Mouse (Mus musculus) layer of hippocampus, adult 18-20 months (tissue): ENCODE measurements around the gene Tmc4. TPM values are rescaled to one million over a fixed set of nuclear protein-coding genes. Genes with fewer than 3 reads are reported as not detected.
"Not testable (repeated sequence)": the region's sequence is repeated elsewhere in the genome, so short reads cannot be mapped to it uniquely, and the experiment has no call there.

Experiments used
- DNase-seq, 2 experiments: peaks; one replicate each; pipeline ENCODE4 v3.0.0; 2022; ENCODE audit warnings: low spot score in 2 of 2
- long read RNA-seq: library from polyadenylated mRNA; stranded (forward); transcript quantifications from one replicate; pipeline ENCODE4 v2.0.0, GENCODE M21; 2021
- total RNA-seq, 2 experiments: library from RNA; stranded (reverse); gene quantifications; 2 replicates each; pipeline ENCODE4 v1.2.3; 2021

Tmc4 gene
- total RNA-seq, result 1 to 10 TPM; 5.6 to 6.2 TPM
- long read RNA-seq, partial matches to known transcripts, result 0 of 1 reads
- long read RNA-seq, other reads (novel, unspliced or antisense), result 1 of 1 reads

GRCm38 (mm10) chr7:3677342-3677741, at the start of gene Tmc4:
TSS of gene Tmc4 (minus strand) at chr7:3677553.
- DNase-seq, result no peak

GRCm38 (mm10) chr7:3725459-3725858, 48.1 kb upstream of the Tmc4 start:
- DNase-seq, result not testable (repeated sequence)

- DNase-seq, result peak in 1 of 2 experiments; percentile 0
These were observed 42.9 kb upstream of the Tmc4 start, which contains the start of gene Pirb for GRCm38 (mm10) chr7:3720268-3720667. TSS of gene Pirb (minus strand) at chr7:3720391.

GRCm38 (mm10) chr7:3715249-3715648, 37.9 kb upstream of the Tmc4 start:
- DNase-seq, result no peak

GRCm38 (mm10) chr7:3712264-3712942, 35.0 kb upstream of the Tmc4 start:
- no peak for DNase-seq

- no peak for DNase-seq
These were observed 31.6 kb upstream of the Tmc4 start for GRCm38 (mm10) chr7:3709000-3709399.

- not testable (repeated sequence) for DNase-seq
These were observed 31.2 kb upstream of the Tmc4 start for GRCm38 (mm10) chr7:3708447-3708980.

- DNase-seq, result no peak
These were observed 30.4 kb upstream of the Tmc4 start for GRCm38 (mm10) chr7:3707568-3708413.

GRCm38 (mm10) chr7:3707027-3707426, 29.7 kb upstream of the Tmc4 start:
- DNase-seq, result no peak

GRCm38 (mm10) chr7:3706343-3706934, 29.1 kb upstream of the Tmc4 start:
- no peak for DNase-seq

GRCm38 (mm10) chr7:3705911-3706310, 28.6 kb upstream of the Tmc4 start:
- no peak for DNase-seq

- DNase-seq, result not testable (repeated sequence)
These were observed 28.1 kb upstream of the Tmc4 start for GRCm38 (mm10) chr7:3705461-3705860.

GRCm38 (mm10) chr7:3704475-3704874, 27.1 kb upstream of the Tmc4 start:
- DNase-seq, result no peak

GRCm38 (mm10) chr7:3703879-3704441, 26.6 kb upstream of the Tmc4 start, which contains the start of gene Rps9:
TSS of gene Rps9 (plus strand) at chr7:3703993.
- DNase-seq, result peak; percentile 94 to 99

GRCm38 (mm10) chr7:3703148-3703878, 26.0 kb upstream of the Tmc4 start:
- DNase-seq, result no peak

- DNase-seq, result peak; percentile 36 to 72
These were observed 21.1 kb upstream of the Tmc4 start for GRCm38 (mm10) chr7:3698471-3698870.

GRCm38 (mm10) chr7:3694949-3695305, 17.6 kb upstream of the Tmc4 start:
- not testable (repeated sequence) for DNase-seq

- DNase-seq, result peak; percentile 32 to 52
These were observed 17.0 kb upstream of the Tmc4 start for GRCm38 (mm10) chr7:3694076-3694948.

- DNase-seq, result no peak
These were observed 16.4 kb upstream of the Tmc4 start for GRCm38 (mm10) chr7:3693809-3694075.
